Mouse (Mus musculus) brain, embryonic 14.5 days (tissue): ENCODE data around the gene Gm21822. TPM values are rescaled to one million over a fixed set of nuclear protein-coding genes. Genes with fewer than 3 reads are reported as not detected.
"Not testable (repeated sequence)": the region's sequence is repeated elsewhere in the genome, so short reads cannot be mapped to it uniquely, and the experiment has no call there.

Experiments used
- DNase-seq: peaks from one replicate; pipeline ENCODE4 v3.0.0-alpha.2; 2011; ENCODE audit warnings: low read depth
- polyA plus RNA-seq: library from polyadenylated mRNA; depleted of rRNA; stranded (reverse); fragments of >200 nt; gene quantifications from 2 replicates; pipeline ENCODE4 v1.2.3, GENCODE M21; 2012; rRNA removed

The Gm21822 gene
- not detected in 2 replicates for polyA plus RNA-seq

DNA sequence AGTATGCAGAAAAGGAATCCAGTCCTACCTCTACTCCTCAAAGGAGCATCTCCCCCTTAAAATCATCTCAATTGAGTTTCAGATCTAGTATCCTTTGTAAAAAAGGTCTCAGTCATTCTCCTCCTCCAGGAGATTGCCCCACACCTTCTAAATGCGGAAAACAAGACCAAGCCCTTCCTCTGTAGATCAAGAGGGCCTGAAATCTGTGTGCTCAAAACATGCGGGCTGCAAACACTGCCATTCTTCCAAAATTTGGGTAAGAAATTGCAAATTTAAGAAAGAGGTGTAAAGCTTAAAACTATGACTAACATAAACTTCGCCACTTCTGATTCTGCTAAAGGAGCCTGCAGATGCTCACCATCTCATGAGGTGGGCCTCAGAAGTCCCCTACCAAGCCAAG lies at the start of gene Gm21822:
Gm21822 (plus strand) TSS at position 301 of the 400 bp plus-strand sequence.
- not testable (repeated sequence) for DNase-seq
